ENCODE assay signal across 21 mouse cellular contexts in genomic region chr8:91496000-91496399, GRCm38 (mm10).
DNase-seq lines count a peak whose midpoint lies in the region; ATAC-seq and TF ChIP-seq lines count a peak whose summit lies in the region.
"Had no signal": no experiment of that assay in that cellular context is flagged by ENCODE, and none has a peak within 500 bp of the region (broad histone marks: within the 10 kb centered on the region; RNA-seq: fewer than 3 reads in every experiment).

No protein-coding gene starts in this region.

- TF ChIP-seq POLR2A in ES-Bruce4 (IDR thresholded peaks at IDR 0.05; ENCODE audit: insufficient read depth, low read length): no peak

- no peak for DNase-seq in midbrain, embryonic 10.5 days (ENCODE audit: low spot score)
- peak; percentile 70 for DNase-seq in R1 (ENCODE audit: low read depth, low spot score)
- no peak for DNase-seq in spleen, postnatal 14 days (ENCODE audit: low spot score in 2 of 2)
- DNase-seq: adrenal gland, postnatal 14 days; cerebellum, adult 18-20 months; cerebellum, adult 9-11 months; cerebellum, postnatal 36 days; forebrain, postnatal 0 days; gastrocnemius, postnatal 25 days; heart, postnatal 36 days had no signal

- H3K36me3 ChIP-seq in midbrain, embryonic 13.5 days: no peaks in the 10 kb centered on the region
- no peaks in the 10 kb centered on the region for H3K36me3 ChIP-seq in midbrain, embryonic 10.5 days
- H3K36me3 ChIP-seq in ES-Bruce4 (ENCODE audit: control insufficient read depth, insufficient read depth, low read length, poor library complexity, severe bottlenecking): no peaks in the 10 kb centered on the region
- H3K36me3 ChIP-seq in intestine, embryonic 16.5 days (ENCODE audit: control insufficient read depth, insufficient read depth, low read length): no peaks in the 10 kb centered on the region
- H3K36me3 ChIP-seq: embryonic facial prominence, embryonic 13.5 days; heart, embryonic 13.5 days; hindbrain, embryonic 13.5 days had no signal

- H3K9ac ChIP-seq in midbrain, embryonic 13.5 days (replicated peaks): no peak overlapping the region
- H3K9ac ChIP-seq in ES-Bruce4 (ENCODE audit: low read depth, poor library complexity, severe bottlenecking): no peak overlapping the region
- H3K9ac ChIP-seq in intestine, embryonic 16.5 days (ENCODE audit: low read depth, low read length): no peak overlapping the region
- H3K9ac ChIP-seq: embryonic facial prominence, embryonic 13.5 days; forebrain, embryonic 13.5 days; forebrain, postnatal 0 days; heart, embryonic 13.5 days; hindbrain, embryonic 13.5 days had no signal

- TF ChIP-seq CTCF in ES-Bruce4 (IDR thresholded peaks at IDR 0.05; ENCODE audit: low read depth, low read length): no peak

- peaks cover 31% of the 10 kb centered on the region for H3K27me3 ChIP-seq in midbrain, embryonic 13.5 days
- peaks cover 77% of the 10 kb centered on the region for H3K27me3 ChIP-seq in midbrain, embryonic 10.5 days (ENCODE audit: low read depth, poor library complexity, severe bottlenecking)
- H3K27me3 ChIP-seq in ES-Bruce4 (ENCODE audit: control insufficient read depth, insufficient read depth, low read length, poor library complexity, severe bottlenecking): no peaks in the 10 kb centered on the region
- no peaks in the 10 kb centered on the region for H3K27me3 ChIP-seq in intestine, embryonic 16.5 days (replicated peaks; ENCODE audit: control insufficient read depth, insufficient read depth, low read length)
- H3K27me3 ChIP-seq: embryonic facial prominence, embryonic 13.5 days; heart, embryonic 13.5 days; Patski had no signal

- TF ChIP-seq EP300 in ES-Bruce4 (IDR thresholded peaks at IDR 0.05; ENCODE audit: insufficient read depth, low read depth, low read length): no peak

- no peaks in the 10 kb centered on the region for H3K9me3 ChIP-seq in midbrain, embryonic 13.5 days
- no peaks in the 10 kb centered on the region for H3K9me3 ChIP-seq in midbrain, embryonic 10.5 days (replicated peaks)
- no peaks in the 10 kb centered on the region for H3K9me3 ChIP-seq in ES-Bruce4 (replicated peaks; ENCODE audit: control insufficient read depth, insufficient read depth, low read length, poor library complexity, severe bottlenecking)
- no peaks in the 10 kb centered on the region for H3K9me3 ChIP-seq in intestine, embryonic 16.5 days (ENCODE audit: control insufficient read depth, low read length)
- H3K9me3 ChIP-seq: embryonic facial prominence, embryonic 13.5 days; forebrain, embryonic 13.5 days; heart, embryonic 13.5 days; hindbrain, embryonic 13.5 days had no signal

- H3K4me1 ChIP-seq in midbrain, embryonic 13.5 days (replicated peaks): peaks cover 43% of the 10 kb centered on the region
- peaks cover 45% of the 10 kb centered on the region for H3K4me1 ChIP-seq in midbrain, embryonic 10.5 days
- peaks cover 8% of the 10 kb centered on the region for H3K4me1 ChIP-seq in ES-Bruce4 (ENCODE audit: control insufficient read depth, insufficient read depth, low read length)
- peaks cover 7% of the 10 kb centered on the region; the same call in 1 of the 2 replicates for H3K4me1 ChIP-seq in intestine, embryonic 16.5 days (ENCODE audit: control insufficient read depth, insufficient read depth, low read length)
- H3K4me1 ChIP-seq: forebrain, embryonic 13.5 days had no signal

- no peak overlapping the region for H3K4me2 ChIP-seq in midbrain, embryonic 13.5 days (replicated peaks)
- H3K4me2 ChIP-seq in intestine, embryonic 16.5 days (ENCODE audit: low read depth, low read length): no peak overlapping the region
- H3K4me2 ChIP-seq: embryonic facial prominence, embryonic 13.5 days; forebrain, embryonic 13.5 days; heart, embryonic 13.5 days; hindbrain, embryonic 13.5 days had no signal

- 0 out of 2 replicates have a peak, but pooled peaks have one; percentile 27 for ATAC-seq in midbrain, embryonic 13.5 days
- 0 out of 2 replicates have a peak, but pooled peaks have one; percentile 26 for ATAC-seq in intestine, embryonic 16.5 days
- ATAC-seq in activated CD4-positive, CD25-positive, alpha-beta regulatory T cell, adult 4 months: no peak
- no peak for ATAC-seq in erythroblast, adult 5-6 weeks (replicated peaks; ENCODE audit: low FRiP score, poor library complexity, severe bottlenecking)
- ATAC-seq: forebrain, embryonic 13.5 days; forebrain, postnatal 0 days; hindbrain, postnatal 0 days; Patski had no signal

- H3K4me3 ChIP-seq in midbrain, embryonic 13.5 days (replicated peaks): no peak overlapping the region
- H3K4me3 ChIP-seq in midbrain, embryonic 10.5 days: no peak overlapping the region
- H3K4me3 ChIP-seq in ES-Bruce4 (ENCODE audit: low read depth, low read length): no peak overlapping the region
- no peak overlapping the region for H3K4me3 ChIP-seq in intestine, embryonic 16.5 days (ENCODE audit: low read length)
- H3K4me3 ChIP-seq: embryonic facial prominence, embryonic 13.5 days; forebrain, embryonic 13.5 days; heart, embryonic 13.5 days; hindbrain, embryonic 13.5 days had no signal

- no peak overlapping the region; the same call in 1 of the 2 replicates for H3K27ac ChIP-seq in midbrain, embryonic 13.5 days
- H3K27ac ChIP-seq in midbrain, embryonic 10.5 days (replicated peaks): no peak overlapping the region
- H3K27ac ChIP-seq in ES-Bruce4 (ENCODE audit: insufficient read depth, low read length): peak overlapping the region; percentile 30
- no peak overlapping the region for H3K27ac ChIP-seq in intestine, embryonic 16.5 days (ENCODE audit: low read length)
- H3K27ac ChIP-seq: embryonic facial prominence, embryonic 13.5 days; forebrain, embryonic 13.5 days; hindbrain, embryonic 13.5 days; hindbrain, postnatal 0 days had no signal

Comparison
In these comparisons a context has a peak if more than half of its experiments do, and no peak if none do; other contexts are left out.
1. ATAC-seq: peak in midbrain, embryonic 13.5 days (single experiment) and intestine, embryonic 16.5 days (single experiment); none in activated CD4-positive, CD25-positive, alpha-beta regulatory T cell, adult 4 months (single experiment) and erythroblast, adult 5-6 weeks (single experiment).